Mouse (Mus musculus) cerebellum, adult 9-11 months (tissue): Measurements from ENCODE around the gene Sh3bp1.

Experiments used
- DNase-seq: peaks from one replicate; pipeline ENCODE4 v3.0.0; 2022

Gene Sh3bp1

DNA sequence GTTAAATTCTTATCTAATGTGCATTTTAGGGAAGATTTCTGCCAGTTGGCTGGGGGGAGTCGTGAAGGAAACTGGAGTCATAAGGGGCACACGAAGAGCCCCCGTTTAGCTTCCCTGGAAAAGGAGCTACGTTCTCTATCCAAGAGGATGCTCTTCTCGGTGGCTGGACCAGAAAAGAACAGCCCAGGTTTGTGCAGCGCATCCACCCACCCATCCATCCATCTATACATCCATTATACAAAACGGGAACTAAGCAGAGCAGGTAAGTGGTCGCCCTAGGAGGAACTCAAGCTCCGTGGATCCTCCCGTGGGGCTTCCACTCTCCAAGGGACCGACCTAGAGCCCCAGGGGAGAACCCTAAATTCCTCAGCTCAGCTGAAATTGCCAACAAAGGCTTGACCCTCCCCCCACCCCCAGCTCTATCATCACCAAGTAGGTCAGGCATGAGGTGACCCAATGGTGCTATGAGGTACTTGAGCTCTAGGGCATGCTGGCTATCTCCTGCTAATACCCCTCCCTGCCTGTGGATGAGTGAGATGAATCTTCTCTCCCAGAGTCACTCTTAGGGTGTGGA is 48.7 kb downstream of the Sh3bp1 start:
- DNase-seq, result peak; percentile 47

DNA sequence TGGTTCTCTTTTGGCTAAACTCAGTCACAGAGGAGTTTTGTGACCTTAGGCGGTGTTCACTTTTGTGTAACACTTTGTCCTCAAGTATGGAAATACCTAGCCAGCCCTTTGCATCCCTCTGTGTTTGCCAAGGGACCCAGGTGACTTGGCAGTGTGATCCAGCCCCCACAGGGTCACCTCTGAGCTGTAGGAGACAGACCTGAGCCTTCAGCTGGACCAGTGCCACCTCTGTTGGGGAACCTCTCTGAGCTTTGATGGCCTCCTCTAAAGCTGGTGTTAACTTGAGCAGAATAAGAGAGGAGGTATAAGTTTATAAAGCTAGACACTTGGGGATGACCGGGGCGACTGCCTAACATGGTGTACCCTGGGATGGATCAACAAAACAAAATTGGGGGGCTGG is 49.3 kb downstream of the Sh3bp1 start:
- DNase-seq, result peak; percentile 71

DNA sequence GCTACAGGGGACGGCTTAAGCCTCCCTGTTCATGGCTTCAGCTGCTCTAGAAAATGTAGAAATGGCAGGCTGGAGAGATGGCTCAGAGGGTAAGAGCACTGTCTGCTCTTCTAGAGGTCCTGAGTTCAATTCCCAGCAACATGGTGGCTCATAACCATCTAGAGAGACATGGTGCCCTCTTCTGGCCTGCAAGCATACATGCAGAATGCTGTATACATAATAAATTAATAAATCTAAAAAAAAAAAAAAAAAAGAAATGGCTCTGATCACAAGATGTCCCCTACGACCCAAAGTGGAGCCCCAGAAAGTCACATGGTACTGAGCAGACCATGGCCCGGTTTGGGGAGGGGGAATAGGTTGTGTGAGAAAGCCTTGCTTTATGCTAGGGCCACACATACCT is 56.1 kb downstream of the Sh3bp1 start:
- DNase-seq, result no peak

DNA sequence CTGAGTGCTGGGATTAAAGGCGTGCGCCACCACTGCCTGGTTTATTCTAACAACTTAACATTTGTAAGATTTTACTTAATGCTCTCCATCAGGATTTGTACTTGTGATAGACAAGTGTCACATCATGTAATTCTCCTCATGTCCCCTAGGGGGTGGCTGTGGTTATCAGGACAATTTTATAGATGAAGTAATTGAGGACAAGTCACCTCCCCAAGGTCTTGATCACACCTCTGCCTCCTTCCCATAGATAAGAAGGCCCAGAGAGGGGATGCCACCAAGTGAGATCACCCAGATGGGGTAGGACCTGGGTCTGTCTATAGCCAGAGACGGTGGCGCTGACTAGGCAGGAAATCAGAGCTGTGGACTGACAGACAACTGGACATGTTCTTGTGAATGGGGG is 56.8 kb downstream of the Sh3bp1 start:
- peak; percentile 53 for DNase-seq

DNA sequence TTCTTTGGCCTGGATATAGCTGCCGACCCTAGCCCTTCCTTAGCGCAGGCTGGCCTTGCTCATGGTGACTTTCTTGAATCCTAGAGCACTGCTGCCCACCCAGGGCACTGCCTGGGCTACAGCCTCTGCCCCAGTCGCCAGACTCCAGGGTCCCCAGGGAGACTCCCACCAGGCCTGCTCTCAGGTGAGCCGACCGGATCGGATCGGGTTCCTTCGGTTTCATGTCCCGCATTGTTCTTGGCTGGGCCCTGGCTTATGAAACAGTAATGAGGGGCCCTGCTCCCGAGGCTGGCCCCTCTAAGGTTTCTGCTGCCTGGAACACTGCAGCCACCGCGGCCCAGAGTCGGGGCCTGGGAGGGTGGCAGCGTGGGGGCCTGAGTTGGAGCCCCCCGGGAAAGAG is 57.5 kb downstream of the Sh3bp1 start:
- peak; percentile 34 for DNase-seq

DNA sequence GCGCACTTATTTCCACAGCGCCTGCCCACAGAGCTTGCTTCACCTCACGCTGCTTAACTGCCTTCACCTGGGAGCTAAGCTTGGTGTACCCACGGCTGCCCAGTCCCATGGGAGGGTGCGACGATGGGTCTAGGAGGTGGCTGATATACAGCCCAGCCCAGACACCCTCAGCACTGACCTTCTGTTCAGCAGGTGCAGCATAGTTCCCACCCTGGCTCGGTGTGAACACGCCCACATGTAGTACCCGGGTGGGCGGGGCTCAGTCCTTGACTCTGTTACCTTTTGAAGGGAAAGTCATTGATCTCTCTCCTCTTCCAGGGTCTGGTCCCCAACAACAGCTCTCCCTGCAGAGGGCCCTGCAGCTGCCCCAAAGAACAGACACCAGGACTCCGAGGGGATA is 60.0 kb downstream of the Sh3bp1 start:
- DNase-seq, result no peak

DNA sequence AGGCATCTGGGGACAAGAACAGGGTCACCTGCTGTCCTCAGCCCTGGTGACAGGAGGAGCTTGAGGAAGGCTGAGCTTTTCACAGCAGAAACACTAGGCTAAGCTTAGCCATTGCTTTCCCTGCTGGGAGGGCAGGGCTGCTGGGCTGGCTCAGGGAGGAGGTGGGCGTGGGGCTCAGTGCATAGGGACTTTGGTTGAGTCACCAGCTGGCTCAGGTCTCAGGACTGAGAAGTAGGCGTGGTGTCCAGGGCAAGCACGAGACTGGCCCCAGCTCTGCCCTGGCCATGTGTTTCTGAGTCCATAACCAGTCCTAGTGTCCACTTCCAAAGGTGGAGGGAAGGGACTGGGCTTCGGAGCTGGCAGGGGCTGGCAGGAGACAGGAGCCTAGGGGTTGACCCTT is 60.5 kb downstream of the Sh3bp1 start:
- peak; percentile 22 for DNase-seq
